Mouse (Mus musculus) mesoderm, embryonic 11.5 days (tissue): ENCODE measurements around the gene Vcan.
A peak's percentile ranks its signal among the peaks of the same experiment; 100 is the strongest.
"Not testable (repeated sequence)": the region's sequence is repeated elsewhere in the genome, so short reads cannot be mapped to it uniquely, and the experiment has no call there.

Source experiments
- DNase-seq: peaks from one replicate; pipeline ENCODE4 v3.0.0-alpha.2; 2012; ENCODE audit warnings: low read depth, low spot score

Vcan gene

DNA sequence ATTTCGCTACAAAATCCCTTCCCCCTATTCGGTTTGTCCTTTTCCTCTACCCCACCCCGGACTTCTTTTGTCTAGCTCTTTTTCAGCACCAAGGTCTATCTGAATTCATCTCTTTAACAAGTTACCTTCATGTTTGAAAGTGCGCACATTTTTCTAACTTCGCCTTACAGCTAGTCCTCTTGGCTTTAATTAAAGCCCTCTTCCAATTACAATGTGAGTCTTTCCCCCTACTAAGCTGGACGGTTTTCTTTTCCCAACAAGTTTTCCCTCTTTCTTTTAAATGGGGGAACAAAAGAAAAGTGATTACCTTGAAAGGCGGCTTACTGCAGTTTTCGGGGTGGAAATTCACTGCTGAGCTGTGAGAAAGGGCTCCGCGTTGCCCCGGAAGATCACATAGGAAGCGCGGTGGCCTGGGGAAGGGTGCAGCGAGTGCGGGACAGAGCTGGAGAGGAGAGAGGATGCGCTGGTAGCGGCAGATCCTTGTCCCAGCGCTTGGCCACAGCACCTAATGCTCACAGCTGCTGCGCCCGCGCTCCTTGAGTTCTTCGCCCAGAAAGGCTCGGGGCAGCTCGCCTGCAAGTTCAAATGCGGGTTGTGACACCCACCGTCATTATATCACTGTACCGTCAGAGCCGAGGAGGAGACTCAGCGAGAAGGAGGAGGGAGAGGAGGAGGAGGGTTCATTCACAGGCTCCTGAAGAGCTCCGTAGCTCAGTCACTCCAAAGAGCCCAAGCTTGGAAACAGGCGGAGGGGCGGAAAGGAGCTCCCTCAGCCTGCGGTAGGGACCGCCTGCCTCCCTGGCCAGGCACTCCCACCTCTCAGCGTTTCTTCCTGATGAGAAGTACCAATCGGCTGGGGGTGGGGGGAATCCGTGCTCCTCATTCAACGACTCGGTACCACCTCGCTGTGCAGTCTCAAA is at the start of gene Vcan:
Vcan (minus strand) TSS at position 744 of the 920 bp plus-strand sequence.
- peak; percentile 82 for DNase-seq

GRCm38 (mm10) chr13:89791475-89791874 is 49.2 kb upstream of the Vcan start:
- DNase-seq, result peak; percentile 37

DNA sequence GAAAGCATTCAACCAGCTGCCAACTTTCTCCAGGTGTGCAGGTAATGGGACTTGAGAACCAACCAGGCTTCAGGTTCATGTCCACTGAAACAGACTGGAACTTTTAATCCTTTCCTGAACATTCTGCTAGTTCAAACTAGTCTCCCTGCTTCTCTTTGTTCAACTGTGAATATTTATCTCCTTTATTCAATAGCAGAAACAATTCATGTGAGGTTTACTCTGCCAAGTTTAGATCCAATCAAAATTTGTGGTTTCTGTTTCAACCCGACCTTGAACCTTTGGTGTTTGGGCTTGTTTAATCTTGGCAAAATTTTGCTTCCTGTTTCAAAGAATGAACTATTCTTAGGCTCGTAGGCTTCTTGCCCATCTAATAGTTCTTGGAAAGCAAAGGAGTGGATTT is 40.6 kb upstream of the Vcan start:
- DNase-seq, result no peak

DNA sequence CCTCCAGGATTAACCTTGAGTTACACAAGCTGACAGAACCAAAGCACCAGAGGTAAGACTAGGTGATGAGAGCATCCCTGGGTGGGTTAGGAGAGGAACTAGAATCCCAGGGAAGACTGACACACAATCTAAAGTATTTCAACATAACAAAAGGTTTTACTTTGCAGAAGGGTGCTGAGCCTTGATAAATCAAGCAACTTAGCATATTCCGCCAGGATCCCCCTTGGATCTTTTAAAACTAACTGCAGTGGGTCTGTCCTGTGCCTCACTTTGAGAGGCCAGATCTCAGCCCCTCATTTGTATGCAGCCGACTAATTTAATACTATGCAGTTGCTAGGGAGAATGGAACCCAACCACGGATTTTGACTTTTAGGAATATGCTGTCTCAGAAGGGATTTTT is 38.0 kb upstream of the Vcan start:
- no peak for DNase-seq

- peak; percentile 78 for DNase-seq
These were observed 37.1 kb upstream of the Vcan start for GRCm38 (mm10) chr13:89779208-89779911.

DNA sequence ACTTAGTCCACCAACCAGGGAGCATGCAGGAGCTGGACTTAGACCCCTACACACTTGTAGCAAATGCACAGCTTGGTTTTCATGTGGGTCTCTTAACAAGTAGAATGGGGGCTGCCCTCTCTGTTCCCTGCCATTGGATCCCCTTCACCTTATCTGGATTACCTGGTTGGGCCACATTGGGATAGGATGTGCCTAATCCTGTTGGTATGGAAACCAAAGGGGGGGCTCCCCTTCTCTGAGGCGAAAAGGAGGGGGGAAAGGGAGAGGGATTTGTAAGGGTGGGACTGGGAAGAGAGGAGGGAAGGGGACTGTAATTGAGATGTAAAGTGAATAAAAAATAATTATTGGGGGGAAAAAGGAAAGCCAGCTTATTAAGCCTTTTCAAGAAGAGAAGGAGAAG is 35.5 kb upstream of the Vcan start:
- DNase-seq, result no peak

DNA sequence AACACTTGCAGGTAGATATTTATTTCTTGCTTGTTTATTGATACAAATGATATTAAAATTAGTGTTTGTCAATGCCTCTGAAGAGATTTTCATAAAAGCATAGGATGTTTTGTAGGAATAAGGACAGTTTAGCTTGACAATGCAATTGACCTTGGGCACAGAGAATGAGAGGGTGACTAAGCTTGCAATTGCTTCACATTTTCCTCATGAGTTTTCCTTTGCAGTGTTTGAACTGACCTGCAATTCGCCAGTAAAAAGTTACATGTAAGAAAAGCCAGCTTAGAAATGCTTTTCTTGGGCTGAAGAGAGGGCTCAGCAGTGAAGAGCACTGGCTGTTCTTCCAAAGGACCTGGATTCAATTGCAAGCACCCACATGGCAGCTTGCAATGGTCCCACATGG is 34.8 kb upstream of the Vcan start:
- no peak for DNase-seq

DNA sequence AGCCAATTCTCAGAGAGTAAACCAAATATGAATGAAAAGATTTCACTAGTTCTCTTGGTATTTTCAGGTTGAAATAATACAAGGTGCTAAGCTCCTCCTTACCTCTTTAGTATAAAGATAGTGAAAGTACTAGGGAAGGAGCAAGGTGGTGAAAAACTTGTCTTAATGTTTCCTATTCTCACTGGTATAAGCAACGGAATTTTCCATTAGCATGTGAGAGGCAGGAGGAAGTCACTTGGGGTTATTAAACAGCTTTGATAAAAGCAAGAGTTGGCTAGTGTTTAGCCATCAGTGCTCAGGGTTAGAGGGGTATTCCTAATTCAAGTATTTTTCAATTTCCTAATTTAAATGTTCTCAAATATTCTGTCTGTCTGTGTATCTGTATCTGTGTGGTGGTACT is 24.2 kb upstream of the Vcan start:
- DNase-seq, result no peak

- DNase-seq, result no peak
These were observed 23.7 kb upstream of the Vcan start for GRCm38 (mm10) chr13:89765966-89766365.

GRCm38 (mm10) chr13:89762339-89762738 is 20.0 kb upstream of the Vcan start:
- DNase-seq, result no peak

GRCm38 (mm10) chr13:89756347-89756746 is 14.0 kb upstream of the Vcan start:
- no peak for DNase-seq

DNA sequence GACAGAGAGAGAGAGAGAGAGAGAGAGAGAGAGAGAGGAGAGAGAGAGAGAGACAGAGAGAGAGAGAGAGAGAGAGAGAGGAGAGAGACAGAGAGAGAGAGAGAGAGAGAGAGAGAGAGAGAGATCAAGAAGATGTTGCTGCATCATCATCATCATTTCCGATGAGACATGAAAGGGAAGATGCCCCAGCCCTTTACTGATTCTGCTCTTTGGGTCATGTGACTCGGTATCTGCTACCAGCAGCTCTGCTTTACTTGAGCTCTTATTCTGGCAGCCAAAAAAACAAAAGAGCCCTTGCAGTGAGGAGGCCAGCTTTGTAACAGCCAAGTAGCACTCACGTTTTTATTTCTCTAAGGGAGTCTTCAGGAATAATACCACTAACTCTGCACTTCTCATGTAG is 8.3 kb upstream of the Vcan start:
- DNase-seq, result not testable (repeated sequence)

DNA sequence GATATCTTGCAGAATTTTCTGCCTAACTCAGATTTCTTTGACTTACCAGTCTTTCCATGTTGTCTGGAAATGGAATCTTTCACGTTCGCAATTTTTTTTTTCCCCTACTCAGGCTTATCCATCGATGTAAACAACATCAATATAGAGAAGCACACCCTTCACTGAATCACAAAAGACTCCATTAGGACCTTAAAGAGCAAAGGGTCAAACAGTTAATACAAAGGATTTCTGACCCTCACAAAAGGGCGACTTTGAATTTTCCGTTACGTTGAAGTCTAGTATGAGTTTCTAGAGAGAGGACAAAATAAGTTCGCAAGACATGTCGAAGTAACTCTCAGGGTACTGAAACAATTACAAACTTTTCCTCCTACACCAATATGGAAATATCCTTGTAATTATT is 892 bp upstream of the Vcan start:
- no peak for DNase-seq

GRCm38 (mm10) chr13:89742686-89743200 is 434 bp upstream of the Vcan start:
- DNase-seq, result peak; percentile 58

GRCm38 (mm10) chr13:89741116-89741551 is 1.2 kb downstream of the Vcan start:
- DNase-seq, result peak; percentile 68

- DNase-seq, result peak; percentile 90
These were observed 1.8 kb downstream of the Vcan start for GRCm38 (mm10) chr13:89740243-89741115.

GRCm38 (mm10) chr13:89739696-89740242 is 2.5 kb downstream of the Vcan start:
- DNase-seq, result no peak

DNA sequence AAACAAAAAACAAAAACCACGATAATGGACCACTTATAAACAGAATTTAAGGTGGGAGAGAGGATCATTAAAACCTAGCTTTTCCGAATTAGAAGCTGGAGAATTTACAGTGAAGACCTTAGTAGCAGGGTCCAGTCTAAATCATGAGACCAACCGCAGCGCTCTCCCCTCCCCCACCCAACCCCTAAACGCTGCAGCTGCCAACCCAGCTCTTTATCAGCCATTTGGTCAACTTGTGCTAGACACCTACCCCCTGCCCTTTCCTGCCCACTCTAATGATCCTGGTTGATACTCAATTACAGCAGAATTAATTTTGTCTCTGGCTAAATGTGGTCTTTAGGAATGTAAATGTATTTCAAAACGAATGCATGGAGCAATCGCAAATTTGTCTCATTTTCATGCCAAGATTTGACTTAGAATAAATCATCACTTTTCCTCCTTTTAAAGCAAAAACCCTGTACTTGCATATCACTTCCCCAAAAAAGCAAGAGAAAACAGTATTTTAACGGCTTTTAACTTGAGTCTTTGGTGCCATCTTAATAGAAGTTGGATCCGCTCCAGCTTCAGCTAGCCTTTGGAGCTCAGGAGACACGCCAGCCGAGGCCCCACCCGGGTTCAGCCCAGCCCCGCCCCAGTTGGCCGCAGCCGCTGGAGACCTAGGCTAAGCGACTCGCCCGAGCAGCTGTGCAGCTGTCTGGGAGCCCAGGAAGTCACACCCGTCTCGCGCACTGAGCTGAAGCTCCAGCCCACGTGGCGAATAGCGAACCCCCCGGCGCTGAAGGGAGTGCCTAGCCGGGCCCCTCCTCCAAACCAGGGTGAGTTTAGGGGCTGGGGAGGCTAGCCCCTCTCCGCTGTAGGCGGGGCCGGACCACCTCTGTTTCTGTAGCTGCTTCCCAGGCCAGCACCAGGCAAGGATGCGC is 3.3 kb downstream of the Vcan start:
- DNase-seq, result peak; percentile 80

- DNase-seq, result no peak
These were observed 4.0 kb downstream of the Vcan start for GRCm38 (mm10) chr13:89738275-89738674.

DNA sequence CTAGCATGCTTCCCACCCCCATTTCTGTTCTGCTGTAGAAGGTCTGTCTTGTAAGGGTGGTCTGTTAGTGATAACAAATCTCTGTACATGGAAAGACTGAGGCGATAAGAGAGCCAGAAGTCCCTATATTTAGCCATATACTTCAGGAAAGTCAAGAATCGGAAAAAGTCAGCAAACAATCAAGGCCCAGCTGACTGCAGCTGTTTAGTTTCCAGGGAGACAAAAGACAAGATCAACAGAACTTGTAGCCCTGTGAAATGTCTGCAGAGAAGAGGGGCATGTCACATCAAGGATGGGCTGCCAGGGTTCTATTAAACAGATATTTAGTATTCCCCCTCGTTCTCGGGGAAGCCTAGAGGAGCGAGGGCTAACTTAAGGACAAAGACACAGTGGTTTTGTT is 7.2 kb downstream of the Vcan start:
- no peak for DNase-seq
